Mouse (Mus musculus): ENCODE results near the gene Trim58.

Trim58 gene

DNA sequence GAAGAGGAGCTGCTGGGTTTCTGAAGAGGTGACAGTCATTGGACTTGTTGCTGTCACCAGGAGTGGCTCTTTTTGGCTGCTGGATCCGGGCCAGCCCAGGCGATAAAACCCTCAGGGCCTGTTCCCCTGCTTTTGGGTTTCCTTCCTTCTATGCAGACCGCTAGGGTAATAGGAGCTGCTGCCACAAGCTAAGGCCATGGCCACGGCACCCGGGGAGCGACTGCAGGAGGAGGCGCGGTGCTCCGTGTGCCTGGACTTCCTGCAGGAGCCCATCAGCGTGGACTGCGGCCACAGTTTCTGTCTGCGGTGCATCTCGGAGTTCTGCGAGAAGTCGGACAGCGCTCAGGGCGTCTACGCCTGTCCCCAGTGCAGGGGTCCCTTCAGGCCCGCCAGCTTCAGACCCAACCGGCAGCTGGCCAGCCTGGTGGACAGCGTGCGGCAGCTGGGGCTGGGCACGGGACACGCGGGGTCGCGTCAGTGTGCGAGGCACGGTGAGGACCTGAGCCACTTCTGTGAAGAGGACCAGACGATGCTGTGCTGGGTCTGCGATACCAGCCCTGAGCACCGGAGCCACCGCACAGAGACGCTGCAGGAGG lies at the start of gene Trim58:
Gene Trim58, plus strand, starts transcription at position 194 of the 596 bp plus-strand sequence.
- no peak for DNase-seq (ENCODE audit: low read depth, low spot score)

DNA sequence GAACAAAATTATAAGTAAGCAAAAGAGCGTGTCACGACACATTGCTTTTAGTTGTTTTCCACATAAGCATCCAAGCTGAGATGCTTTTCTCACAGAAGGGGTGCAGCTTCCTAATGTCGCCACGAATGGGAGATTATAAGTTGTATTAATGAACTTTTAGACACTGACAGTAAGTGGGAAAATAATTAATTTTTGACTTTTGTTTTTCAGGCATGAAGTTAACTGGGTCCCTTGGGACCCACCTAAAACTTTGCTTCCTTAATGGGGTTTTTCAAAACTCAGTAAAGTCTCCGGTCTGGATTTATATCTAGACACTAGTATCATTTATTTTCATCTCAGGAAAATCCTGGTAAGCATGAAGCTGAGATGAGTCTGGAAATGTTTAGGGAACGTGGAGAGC lies 45.5 kb upstream of the Trim58 start, which contains the start of gene Olfr324:
Gene Olfr324, plus strand, starts transcription at position 301 of the 400 bp plus-strand sequence.
- no peak for DNase-seq (ENCODE audit: low read depth, low spot score)

DNA sequence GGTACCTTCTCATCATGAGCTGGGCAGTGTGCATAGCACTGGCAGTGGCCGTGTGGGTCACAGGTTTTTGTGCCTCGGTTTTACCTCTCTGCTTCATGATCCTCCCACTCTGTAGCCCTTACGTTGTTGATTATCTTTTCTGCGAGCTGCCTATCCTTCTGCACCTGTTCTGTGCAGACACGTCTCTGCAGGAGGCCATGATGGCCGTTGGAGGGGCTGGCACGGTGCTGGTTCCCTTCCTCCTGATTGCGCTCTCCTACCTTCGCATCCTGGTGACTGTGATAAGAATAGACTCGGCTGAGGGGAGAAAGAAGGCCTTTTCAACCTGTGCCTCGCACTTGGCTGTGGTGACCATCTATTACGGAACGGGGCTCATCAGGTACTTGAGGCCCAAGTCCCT lies 42.4 kb upstream of the Trim58 start:
- DNase-seq (ENCODE audit: low read depth, low spot score) = no peak

DNA sequence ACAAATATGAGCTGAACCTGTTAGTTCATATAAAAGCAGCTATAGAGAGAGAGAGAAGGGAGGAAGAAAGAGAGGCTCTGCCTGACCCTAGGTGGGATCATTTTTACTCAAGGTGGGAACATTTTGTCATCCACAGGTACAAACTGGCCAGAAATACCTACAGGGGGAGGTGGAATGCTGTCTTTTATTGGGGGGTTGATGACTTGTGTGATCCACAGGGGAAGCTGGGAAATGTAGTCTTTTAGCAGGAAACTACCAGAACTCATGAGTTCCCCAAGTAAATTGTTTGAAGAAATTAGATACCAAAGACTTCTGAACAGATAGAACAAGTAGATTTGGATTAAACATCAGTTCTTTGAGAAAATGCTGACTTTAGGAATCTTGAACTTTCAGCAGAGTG lies 38.2 kb upstream of the Trim58 start:
- DNase-seq (ENCODE audit: low read depth, low spot score) = no peak

DNA sequence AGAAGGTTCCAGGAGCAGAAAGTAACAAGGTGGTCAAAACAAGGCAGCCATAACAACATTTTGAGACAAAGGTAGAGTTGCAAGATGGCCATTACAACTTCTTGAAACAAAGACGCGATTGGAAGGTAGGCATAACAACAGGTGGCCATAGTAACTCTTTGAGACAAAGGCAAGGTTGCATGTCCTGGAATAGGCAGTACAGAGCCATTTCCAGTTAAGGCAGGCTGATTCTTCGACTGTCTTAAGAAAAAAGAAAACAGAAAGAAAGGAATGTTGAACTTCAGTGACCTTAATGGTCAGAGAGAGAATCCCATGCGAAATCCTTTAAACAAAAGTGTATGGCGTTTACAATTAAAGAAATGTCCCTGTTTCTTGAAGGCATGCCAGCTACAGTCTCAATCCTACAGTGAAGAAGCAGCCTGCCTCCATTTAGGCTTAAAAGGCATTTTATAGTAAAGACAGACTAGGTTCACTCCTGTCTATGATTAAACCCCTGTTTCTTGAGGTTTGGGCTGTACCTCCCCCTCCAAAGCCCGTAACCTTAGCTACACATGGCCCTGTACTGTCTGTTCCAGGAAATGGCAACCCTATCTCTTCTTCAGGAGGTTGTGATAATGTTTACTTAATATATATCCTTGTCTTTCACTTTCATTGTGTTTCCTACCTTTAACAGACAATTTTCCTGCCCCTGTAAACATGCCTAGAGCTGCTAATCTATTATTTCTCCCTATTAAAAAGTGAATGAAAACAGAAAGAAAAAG lies 37.3 kb upstream of the Trim58 start:
- no peak for DNase-seq (ENCODE audit: low read depth, low spot score)

DNA sequence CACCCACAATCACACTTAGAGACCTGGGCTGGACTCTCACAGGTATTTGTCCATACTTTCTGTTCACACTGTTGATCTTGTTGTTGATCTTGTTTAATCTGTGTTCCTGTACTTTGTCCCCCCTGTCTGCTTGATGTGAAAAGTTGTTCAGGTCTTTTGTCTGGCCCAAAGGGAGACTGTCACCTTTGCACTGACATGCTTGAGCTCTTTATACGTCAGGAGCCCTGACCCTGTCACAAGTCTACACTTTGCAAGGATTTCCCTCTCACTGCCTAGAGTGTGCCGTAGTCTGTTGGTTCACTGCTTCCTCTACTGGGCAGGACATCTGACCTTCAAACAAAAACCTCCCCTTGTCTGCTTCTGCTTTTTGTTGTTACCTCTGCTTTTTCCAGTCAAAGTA lies 35.6 kb upstream of the Trim58 start:
- no peak for DNase-seq (ENCODE audit: low read depth, low spot score)

DNA sequence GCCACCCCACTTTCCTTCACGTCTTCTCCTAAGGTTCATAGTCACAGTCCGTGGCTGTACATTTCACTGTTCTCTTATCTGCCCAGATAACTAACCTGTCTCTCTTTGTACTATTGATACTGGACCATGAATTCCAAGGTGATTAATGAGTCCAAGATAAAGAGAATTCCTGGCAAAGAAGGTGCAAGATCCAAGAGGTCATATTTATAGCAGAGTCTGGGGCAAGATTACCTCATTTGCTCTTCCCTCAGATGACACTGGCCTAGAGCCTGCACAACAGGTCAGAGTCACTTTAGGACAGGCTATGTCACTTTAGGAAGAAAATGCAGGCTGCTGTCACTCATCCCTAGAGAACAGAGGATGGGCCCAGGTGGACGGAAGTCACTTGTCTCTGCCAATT lies 35.0 kb upstream of the Trim58 start:
- no peak for DNase-seq (ENCODE audit: low read depth, low spot score)

DNA sequence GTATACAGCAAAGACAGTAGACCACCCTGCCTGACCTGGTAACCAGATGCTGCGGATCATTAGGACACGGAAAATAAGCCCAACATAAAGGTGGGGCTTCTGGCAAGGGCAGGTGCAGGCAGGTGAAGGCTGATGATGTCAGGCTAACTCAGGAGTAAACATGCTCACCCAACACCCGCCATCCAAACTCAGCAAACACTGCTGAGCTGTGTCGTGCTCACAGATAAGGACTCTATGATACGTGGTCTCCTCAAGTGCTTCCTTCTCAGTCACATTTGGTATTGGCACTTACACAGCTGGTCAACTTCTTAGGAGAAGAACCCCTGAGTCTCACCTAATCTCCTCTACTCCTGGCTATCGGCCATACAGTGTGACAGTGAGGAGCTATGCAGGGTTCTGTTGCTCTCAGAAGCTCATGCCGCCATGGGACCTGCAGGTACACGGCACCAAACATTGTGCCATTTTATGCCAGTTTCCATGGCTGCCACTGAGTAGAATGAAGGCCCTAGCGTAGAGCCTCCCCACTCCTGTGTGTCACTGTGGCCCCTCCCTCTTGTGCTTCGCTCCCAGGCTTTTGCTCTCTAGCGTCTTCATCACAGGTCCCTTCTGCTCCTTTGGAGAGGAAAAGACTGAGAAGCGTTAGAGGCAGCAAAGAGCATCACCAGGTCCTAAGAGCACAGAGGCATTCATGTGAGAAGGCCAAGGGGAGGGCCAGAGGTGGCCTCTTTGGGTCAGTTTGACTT lies 33.9 kb upstream of the Trim58 start:
- no peak for DNase-seq (ENCODE audit: low read depth, low spot score)

DNA sequence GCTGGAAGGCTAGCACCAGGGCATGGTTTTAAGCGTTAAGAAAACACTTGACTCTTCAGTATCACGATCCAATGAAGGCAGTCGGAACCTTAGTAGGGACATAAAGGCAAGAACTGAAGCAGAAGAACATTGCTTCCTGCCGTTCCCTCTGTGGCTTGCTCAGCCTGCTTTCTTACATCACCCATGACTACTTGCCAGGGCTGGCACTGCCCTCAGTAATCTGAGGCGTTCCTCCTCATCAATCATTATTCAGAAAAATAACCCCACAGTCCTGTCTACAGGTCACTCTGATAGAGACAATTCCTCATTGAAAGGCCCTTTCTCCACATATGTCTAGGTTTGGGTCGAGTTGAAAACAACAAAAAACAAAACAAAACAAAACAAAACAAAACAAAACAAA lies 33.2 kb upstream of the Trim58 start:
- no peak for DNase-seq (ENCODE audit: low read depth, low spot score)

DNA sequence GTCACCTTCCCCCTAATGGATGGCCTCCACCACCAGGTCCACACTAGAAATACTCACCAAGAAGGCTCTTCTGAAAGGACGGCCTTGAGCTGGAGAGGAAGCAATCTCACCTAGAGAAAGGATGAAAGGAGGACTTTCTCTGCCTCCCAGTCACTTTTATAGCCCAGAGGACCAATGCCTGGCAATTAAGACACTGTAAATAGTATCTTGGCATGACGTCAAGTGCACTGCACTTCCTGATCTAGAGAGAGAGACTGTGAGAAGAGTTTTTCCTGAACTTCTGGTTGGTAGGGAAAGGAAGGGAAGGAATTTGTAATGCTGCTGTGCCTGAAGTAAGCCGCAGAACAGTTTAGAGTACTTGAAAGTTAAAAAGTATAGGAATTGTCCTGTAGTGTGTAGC lies 26.9 kb upstream of the Trim58 start:
- DNase-seq (ENCODE audit: low read depth, low spot score) = no peak

DNA sequence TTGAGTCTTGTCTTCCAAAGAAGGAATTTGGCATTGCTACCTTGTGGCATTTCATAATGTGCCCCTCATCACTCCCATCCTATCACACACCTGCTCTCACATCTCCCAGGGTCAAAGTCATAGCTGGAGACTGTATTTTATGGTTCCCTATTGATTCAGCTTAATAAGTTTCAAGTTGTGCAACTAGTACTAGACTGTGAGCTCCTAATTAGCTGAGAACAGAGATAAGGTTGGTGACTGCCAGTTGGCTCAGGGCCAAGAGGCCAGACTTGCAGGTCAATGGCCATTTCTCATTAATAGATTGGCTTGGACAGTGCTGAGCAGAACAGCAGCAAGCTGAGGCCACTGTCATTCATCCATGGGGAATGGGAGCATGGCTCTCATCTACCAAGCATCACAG lies 25.7 kb upstream of the Trim58 start:
- DNase-seq (ENCODE audit: low read depth, low spot score) = no peak

DNA sequence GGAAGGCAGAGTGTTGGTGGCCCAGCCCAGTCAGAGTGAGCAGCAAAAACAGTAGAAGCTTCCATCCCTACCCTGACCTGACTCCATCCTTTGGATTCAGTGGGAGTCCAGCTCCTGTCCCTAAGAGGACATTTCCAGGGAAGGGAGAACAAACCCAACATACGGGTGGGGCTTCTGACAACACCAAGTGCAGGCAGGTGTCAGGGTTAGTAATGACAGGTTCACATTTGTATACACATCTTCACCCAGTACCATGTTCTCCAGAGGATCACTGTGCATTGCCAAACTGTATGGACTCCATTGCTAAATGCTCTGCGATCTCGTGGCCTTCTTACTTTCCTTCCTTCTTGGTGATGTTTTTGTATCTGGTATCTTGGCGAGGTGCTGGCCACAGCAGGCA lies 24.3 kb upstream of the Trim58 start, which contains the start of gene 2210407C18Rik:
Gene 2210407C18Rik, minus strand, starts transcription at position 101 of the 400 bp plus-strand sequence.
- DNase-seq (ENCODE audit: low read depth, low spot score) = no peak

DNA sequence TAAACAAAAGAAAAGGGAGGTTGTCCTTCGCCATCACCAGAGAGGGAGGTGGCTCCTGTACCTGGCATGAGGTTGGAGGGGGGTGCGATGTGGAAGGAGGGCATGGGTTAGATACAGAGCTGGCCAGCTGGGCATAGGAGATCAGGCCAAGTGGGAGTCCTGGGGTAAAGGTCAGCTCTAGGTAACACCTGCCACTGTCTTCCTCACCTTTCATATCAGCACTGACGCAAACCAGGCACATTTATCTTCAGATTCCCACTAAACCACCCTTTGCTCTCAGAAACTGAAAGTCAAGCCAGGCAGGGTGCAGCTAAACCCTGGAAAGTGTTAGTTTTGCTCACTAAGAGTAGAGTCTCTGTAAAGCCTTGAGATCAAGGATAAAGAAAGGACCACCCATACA lies 21.9 kb upstream of the Trim58 start:
- no peak for DNase-seq (ENCODE audit: low read depth, low spot score)

DNA sequence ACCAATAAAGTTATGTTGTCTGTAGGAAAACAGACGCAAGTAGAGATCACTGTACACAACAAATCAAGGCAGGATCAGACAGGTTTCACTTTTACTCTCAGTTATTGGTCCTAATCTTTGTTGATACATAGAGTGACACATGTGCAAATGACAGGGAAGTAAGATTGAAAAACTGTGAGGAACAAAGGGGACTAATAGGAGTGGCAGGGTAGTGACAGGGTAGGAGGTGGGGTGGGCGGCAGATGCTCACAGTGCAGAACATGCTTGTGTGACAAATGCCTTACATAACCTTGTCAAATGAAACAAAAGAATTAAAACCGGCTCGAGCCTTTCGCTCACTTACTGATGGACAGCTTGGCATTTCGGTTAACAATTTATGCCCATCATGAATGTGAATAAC lies 21.5 kb upstream of the Trim58 start:
- DNase-seq (ENCODE audit: low read depth, low spot score) = no peak

DNA sequence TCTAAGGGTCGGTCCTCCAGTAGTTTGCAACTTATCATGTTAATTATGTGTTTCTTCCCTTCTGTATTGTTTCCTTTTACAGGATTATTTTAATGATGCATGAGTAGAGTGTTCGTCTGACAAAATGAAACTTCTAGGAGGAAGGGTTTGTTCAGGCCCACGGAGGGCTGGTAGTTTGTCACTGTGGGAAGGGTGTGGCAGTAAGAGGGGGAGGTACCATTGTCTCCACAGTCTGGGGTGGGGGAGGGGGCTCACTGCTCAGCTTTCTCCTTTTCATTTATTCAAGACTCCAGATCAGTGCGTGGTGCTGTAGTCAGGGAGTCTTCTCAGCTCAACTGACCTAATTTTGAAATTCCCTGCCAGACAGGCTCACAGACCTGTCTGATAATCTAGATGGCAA lies 14.1 kb upstream of the Trim58 start:
- no peak for DNase-seq (ENCODE audit: low read depth, low spot score)

DNA sequence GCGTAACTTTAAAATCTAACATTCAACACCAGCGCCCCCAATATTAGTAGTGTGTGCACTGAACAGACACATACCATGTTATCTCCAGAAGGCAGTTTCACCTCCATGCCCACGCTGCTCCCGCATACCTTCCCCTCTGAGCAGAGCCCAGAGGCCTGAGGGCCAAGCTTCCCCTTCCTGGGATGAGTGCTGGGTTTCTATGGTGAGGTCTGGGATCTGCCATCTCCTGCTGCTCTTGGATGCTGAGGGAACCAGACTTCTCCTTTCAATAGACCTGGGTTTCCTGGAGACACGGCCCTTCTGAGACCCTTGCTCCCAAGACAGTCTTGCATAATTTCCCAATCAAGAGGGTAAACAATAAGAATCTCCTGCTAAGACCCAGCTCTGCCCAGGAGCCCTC lies 9.9 kb upstream of the Trim58 start, which contains the start of gene Olfr323:
Gene Olfr323, minus strand, starts transcription at position 101 of the 400 bp plus-strand sequence.
- DNase-seq (ENCODE audit: low read depth, low spot score) = no peak

DNA sequence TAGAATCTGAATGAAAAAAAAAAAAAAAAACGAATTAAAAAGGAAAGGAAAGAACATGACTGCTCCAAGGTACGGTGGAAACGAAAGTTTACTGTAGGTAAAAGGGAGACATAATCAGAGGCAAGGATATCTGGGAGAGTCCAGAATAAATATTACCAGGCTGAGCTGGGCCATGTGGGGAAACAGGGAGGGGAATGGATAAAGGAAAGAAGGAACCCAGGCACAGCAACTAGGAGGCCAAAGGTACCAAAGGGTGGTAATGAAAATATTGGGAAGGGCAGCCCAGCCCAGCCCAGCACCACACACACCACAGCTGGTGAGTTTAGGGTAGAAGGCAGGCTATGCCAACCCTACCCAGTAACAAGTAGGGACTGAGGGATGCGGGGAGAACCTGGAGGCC lies 5.4 kb upstream of the Trim58 start:
- no peak for DNase-seq (ENCODE audit: low read depth, low spot score)

DNA sequence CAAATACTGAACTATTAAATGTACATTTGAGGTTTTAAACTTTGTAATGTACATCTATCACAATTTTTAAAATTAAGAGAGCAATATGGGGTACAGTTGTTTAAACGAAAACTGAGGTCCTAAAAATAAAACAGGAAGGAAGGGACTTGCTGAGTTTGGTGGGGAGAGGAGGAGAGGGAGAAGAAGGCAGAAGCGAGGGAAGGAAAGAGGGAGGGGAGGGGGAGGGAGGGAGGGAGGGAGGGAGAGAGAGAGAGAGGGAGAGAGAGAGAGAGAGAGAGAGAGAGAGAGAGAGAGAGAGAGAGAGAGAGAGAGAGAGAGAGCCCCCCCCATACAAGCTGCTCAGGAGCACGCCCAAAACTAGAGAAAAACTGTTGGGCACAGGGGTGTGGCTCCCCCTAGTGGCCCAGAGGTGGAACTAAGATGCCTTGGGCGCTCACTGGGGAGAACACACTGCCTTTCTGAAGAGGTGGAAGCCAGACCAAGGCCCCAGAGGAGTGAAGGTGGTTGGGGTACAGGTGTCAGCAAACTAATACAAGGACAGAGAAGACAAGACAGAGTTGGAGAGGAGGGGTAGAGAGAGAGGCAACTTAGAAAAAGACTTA lies 3.8 kb upstream of the Trim58 start:
- no peak for DNase-seq (ENCODE audit: low read depth, low spot score)

DNA sequence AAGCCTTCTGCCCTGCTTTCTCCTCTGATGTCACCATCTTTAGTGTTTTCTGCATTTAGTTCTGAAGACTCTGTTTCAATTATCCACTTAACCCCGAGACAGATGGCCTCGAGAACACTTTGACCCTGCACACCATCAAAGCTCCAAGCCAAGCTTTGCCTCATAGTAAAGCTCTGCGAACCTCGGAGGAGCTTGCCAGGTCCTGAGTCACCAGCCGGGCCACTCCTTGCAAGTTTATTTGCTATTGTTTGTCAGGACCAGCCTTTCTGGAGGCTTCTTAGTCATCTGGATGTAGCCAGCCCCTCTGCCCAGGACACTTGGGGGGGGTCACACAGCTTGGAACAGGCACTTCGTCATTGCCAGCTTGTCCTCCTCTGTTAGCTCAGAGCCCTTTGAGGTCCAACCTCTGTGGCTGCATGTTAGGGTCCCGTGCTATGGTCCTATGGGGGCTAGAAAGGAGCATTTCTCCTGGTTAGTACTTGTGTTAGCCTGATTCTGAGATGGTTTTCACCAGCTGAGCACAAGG lies 2.0 kb upstream of the Trim58 start:
- DNase-seq (ENCODE audit: low read depth, low spot score) = no peak

DNA sequence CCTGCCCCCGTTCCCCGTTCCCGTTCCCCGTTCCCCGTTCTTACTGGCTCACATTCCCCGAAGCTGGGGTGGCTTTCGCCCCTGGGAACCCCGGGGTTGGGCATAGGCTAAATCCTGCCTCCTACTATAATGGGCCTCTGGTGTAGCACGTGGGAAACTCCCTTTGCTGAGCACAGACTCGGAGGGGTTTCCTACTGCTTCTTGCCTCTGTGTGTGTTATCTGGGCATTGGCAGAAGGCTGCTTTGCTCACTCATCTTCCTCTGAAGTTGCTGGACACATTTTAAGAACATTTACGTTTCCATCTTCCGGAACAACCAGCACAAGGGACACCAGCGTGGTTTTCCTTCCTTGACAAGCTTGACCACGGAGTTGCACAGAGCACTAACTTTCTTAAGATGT lies 792 bp downstream of the Trim58 start:
- no peak for DNase-seq (ENCODE audit: low read depth, low spot score)

DNA sequence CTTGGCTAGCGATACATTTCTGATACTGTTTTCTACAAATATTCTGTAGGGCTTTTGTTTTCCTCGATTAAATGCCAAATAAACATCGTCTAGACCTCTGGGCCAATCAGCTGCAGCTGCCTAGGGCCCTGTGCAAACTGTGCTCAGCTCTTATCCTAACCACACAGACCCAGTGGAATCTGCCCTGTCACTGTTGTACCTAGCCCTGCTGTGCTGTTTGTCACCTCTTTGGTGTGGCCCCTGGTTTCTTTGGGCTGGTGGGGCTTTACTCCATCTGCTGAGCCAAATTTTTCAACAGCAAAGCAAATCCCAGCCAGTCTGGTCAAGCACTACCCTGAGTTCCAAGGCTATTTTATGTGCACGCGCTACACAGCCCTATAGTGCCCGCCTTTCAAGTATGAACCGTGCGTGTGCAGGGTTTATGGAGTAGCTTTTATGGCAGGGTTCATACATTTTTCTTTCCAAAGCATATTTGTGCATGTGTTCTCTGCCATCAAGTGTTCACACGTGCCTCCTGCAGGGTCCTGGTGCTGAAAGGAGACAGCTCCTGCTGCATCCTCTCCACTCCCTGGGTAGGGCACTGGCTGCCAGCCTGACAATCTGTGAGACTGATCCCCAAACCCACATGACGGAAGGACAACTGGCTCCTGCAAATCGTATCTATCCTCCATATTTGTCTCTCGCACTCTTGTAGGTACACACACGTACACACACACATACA lies 1.5 kb downstream of the Trim58 start:
- DNase-seq (ENCODE audit: low read depth, low spot score) = no peak

Measured in retina, adult 2 months (tissue).